Mouse (Mus musculus): ENCODE results near the gene Cluh.

Gene Cluh

GRCm38 (mm10) chr11:74672901-74673513 is 23.7 kb downstream of the Cluh start:
- DNase-seq (ENCODE audit: low read depth, low spot score), result no peak

DNA sequence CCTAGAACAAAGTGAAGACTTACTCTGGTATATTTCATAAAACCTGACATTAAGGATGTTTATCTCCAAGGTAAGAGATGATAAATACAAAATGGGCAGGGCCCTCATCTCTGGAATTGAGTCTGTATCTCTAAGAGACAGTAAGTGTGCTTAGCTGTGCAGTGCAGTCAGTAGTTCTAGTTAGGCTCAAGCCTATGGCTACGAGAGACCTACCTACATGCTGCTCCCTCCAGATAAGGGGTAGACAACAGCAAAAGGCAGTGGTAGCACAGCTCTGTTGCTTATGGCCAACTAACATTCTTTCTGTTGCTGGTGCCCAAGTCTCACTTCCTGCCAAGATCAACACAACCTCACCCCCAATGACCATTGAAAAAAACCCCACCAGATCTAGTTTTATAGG is 24.3 kb downstream of the Cluh start:
- DNase-seq (ENCODE audit: low read depth, low spot score), result no peak

GRCm38 (mm10) chr11:74674713-74675112 is 25.4 kb downstream of the Cluh start:
- no peak for DNase-seq (ENCODE audit: low read depth, low spot score)

GRCm38 (mm10) chr11:74675156-74675555 is 25.9 kb downstream of the Cluh start:
- DNase-seq (ENCODE audit: low read depth, low spot score), result no peak

DNA sequence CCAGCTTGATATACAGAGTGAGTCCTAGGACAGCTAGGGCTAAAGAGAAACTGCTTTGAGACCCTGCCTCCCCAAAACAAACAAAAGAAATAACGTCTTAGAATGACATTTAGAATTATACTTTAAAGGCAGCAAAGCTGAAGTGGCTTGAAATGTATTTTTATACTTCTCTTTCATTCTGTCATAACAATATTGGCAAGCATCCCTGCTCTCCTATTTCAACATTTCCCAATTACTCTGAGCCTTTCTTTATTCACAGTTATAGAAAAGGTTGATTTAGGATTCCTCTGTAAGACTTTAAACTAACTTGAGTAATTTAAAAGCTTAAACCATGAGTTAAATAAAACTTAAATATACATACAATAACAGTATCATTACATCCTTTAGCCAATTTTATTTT is 42.9 kb downstream of the Cluh start:
- no peak for DNase-seq (ENCODE audit: low read depth, low spot score)

GRCm38 (mm10) chr11:74699505-74699904 is 50.2 kb downstream of the Cluh start:
- no peak for DNase-seq (ENCODE audit: low read depth, low spot score)

DNA sequence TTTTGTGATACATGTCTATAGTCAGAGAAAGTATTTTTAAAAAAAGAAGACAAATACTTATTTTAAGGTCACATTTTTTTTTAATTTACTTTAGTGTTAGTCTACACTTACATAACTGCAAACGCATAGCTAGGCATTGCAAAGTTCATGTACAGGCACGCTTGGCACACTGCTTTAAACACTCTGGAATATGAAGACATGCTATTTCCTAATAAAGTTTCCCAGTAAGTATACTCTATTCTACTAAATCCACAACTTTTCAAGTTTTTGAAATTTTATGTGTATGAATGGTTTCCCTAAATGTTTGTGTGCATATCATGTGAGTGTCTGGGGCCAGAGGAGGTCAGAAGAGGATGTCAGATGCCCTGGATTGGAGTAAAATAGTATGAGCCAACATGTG is 54.8 kb downstream of the Cluh start:
- DNase-seq (ENCODE audit: low read depth, low spot score), result no peak

DNA sequence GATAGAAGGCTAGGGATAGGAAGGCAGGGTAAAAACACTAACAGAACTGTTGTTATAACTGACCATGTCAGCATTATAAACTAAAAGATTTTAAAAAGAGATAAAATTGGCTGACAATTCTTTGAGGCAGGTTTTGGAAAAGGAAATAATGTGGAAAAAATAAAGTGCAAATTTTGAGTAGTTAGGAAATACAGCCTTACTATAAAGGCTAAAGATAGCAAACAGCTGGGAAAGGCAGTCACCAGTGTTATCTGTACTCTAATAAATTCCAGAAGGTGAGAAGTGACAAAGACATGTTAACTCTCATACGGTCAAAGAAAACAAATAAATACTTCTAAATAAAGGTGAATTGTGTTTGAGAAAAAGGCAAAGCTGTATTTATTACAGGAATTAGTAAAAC is 59.5 kb downstream of the Cluh start:
- DNase-seq (ENCODE audit: low read depth, low spot score), result no peak

GRCm38 (mm10) chr11:74710671-74711070 is 61.4 kb downstream of the Cluh start:
- no peak for DNase-seq (ENCODE audit: low read depth, low spot score)

- DNase-seq (ENCODE audit: low read depth, low spot score), result no peak
Measured at GRCm38 (mm10) chr11:74715971-74716525, 66.8 kb downstream of the Cluh start.

Measured in skeletal muscle tissue, adult 2 months (tissue).